Mouse (Mus musculus): ENCODE measurements around the gene Vmn2r94.

The Vmn2r94 gene

DNA sequence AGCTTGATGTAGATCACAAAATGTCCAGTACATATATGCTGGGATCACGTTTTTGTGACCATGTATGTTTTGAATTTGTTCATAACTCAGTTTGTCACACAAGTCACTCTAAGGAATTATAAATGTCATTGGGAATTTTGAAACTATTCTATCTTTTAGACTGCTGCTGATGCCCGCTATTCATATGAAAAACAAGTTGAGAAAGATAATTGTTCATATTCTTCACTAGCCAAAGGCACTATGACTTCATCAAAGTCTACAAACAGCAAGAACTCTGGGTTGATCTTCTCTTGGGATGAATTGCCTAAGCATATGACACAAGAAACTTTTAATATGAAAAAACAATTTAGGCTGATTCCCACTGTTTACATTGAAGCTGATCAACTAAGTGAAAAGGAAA is at the start of gene Vmn2r94:
Vmn2r94 (minus strand) TSS at position 101 of the 400 bp plus-strand sequence.
- DNase-seq (ENCODE audit: low spot score in 2 of 2), result no peak

DNA sequence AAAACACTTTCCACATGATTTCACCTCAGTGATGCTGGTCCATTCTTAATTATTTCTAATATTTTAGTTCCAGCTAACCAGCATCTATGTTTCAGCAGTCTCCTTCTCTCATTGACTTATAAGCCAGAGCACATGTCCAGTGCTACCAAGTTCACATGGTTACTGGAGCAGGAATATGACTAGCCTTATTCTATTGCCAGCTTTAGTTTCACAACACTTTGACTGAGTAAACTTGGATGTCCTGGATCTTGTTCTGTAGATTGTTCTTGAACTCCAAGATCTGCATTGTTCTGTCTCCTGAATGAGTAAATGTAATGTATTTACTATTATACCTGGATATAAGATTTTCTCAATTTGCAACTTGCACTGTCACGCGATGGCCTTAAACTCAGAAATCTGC is 45.5 kb upstream of the Vmn2r94 start:
- no peak for DNase-seq (ENCODE audit: low spot score in 2 of 2)

DNA sequence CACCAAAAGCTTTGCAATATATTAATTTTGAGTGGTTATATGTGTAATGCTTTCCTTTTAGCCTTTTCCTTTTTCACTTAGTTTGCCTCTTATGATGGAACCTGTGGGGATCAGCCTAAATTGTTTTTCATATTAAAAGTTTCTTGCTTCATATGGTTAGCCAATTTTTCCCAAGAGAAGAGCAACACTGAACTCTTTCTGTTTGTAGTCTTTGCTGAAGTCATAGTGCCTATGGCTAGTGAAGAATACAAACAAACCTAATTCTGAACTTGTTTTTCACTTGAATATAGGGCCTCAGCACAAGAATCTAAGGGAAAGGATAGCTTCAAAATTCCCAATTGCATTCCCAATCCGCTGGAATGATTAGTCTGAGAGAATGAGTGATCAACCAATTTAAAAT is 20.2 kb upstream of the Vmn2r94 start, which contains the start of gene Vmn2r93:
Vmn2r93 (plus strand) TSS at position 301 of the 400 bp plus-strand sequence.
- no peak for DNase-seq (ENCODE audit: low spot score in 2 of 2)

DNA sequence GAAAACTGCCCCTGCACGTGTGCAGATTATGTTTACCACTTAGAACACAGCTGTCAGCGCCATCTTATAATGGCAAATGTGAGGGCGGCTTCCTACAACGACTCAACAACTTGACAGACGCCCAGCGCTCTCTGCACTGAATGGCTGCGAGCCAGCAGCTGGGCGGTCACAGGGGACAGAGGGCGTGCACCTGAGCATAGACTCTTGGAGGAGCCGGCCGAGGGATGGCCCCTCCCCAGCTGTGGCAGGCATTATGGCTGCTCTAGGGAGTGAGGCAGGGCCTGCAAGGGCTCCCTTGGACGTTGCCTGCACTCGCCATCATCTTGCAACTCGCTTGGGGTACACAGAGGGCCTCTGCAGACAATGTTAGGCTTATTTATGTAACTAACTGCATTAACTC is 40.6 kb downstream of the Vmn2r94 start:
- DNase-seq (ENCODE audit: low spot score in 2 of 2), result no peak

DNA sequence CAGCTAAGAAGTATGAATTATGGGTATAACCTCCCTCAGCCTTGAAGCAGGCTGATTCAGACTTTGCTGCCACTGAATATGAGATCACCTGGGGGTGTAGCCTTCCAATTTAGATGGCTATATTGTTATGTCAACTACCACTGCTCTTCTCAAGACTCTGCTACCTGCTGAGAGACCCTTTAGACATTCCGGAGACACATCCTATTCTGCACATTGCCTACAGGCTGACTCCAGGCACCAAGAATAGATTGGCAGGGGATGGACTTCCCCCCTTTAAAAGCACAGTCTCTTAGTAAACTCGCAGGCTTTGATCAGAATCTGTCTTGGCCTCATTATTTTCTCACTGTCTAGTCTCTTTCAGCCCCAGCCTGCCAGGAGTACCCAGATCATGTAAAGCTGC is 45.6 kb downstream of the Vmn2r94 start:
- no peak for DNase-seq (ENCODE audit: low spot score in 2 of 2)

DNA sequence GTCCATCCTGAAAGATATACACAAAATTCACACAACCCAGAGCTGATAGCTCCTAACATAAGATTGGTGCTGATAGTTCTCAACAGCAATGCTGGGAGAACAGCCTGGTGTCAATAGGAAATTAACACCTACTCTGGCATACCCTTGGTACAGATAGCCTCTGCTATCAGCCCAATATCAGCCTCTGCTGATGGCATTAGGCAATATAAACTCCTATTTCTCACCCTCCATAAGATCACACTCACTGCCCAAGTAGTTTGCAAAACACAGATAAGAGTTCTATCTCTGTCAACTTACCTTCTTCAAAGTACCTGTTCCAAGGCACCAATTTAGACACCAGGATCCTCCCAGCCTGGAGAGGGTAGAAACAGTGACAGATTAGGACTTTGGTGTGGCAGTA is 56.3 kb downstream of the Vmn2r94 start:
- DNase-seq (ENCODE audit: low spot score in 2 of 2), result no peak

Data from urinary bladder, postnatal 4 days (tissue).